Mouse (Mus musculus) neural tube, embryonic 11.5 days (tissue): ENCODE data around the gene Myo19. TPM values are rescaled to one million over a fixed set of nuclear protein-coding genes. Genes with fewer than 3 reads are reported as not detected.

Source experiments
- ATAC-seq: fragments of 200-750 bp; cut with Nextera tagmentation; 2 replicates; pipeline ENCODE4 v1.8.0; 2017; ENCODE audit warnings: moderate number of reproducible peaks, mild to moderate bottlenecking, moderate TSS enrichment, moderate library complexity; ENCODE audit not compliant: insufficient read depth, low FRiP score, low TSS enrichment
- DNase-seq: peaks from one replicate; pipeline ENCODE4 v3.0.0-alpha.2; 2015; ENCODE audit warnings: low spot score
- H3K27ac ChIP-seq: fragments of 300-500 bp; sonication (generic); 2 replicates; pipeline ENCODE4 v1.5.1; 2014; ENCODE audit warnings: low read depth, mild to moderate bottlenecking, low read length
- H3K27me3 ChIP-seq: fragments of 300-500 bp; sonication (generic); 2 replicates; pipeline ENCODE4 v1.6.1; 2014; ENCODE audit warnings: mild to moderate bottlenecking, low read length, mixed read lengths; ENCODE audit not compliant: control insufficient read depth, insufficient read depth
- H3K36me3 ChIP-seq: fragments of 300-500 bp; sonication (generic); 2 replicates; pipeline ENCODE4 v1.6.1; 2014; ENCODE audit warnings: mild to moderate bottlenecking, low read length, moderate library complexity, mixed read lengths; ENCODE audit not compliant: control insufficient read depth, insufficient read depth
- H3K4me1 ChIP-seq: fragments of 300-500 bp; sonication (generic); 2 replicates; pipeline ENCODE4 v1.6.1; 2014; ENCODE audit warnings: low read length, mixed read lengths; ENCODE audit not compliant: control insufficient read depth, insufficient read depth
- H3K4me2 ChIP-seq: fragments of 300-500 bp; sonication (generic); 2 replicates; pipeline ENCODE4 v1.6.1; 2014; ENCODE audit warnings: low read depth, mild to moderate bottlenecking, moderate library complexity
- H3K4me3 ChIP-seq: fragments of 300-500 bp; sonication (generic); 2 replicates; pipeline ENCODE4 v1.5.1; 2014; ENCODE audit warnings: low read depth, low read length
- H3K9ac ChIP-seq: fragments of 300-500 bp; sonication (generic); 2 replicates; pipeline ENCODE4 v1.6.1; 2014; ENCODE audit warnings: mild to moderate bottlenecking, low read length
- H3K9me3 ChIP-seq: fragments of 300-500 bp; sonication (generic); 2 replicates; pipeline ENCODE4 v1.6.1; 2016; ENCODE audit warnings: low read length; ENCODE audit not compliant: control insufficient read depth
- WGBS: fragments of 180-500 bp; shearing (Covaris S2); extraction: QIAGEN DNeasy Blood & Tissue Kit; methylation state at CpG from one replicate; pipeline ENCODE4 v1.1.7; 2014; 5-methylcytosine and 5-hydroxymethylcytosine counted together
- microRNA-seq: library from miRNA; unstranded; fragments of <30 nt; microRNA quantifications from one replicate; pipeline ENCODE4, GENCODE M21; 2016
- polyA plus RNA-seq: library from polyadenylated mRNA; unstranded; fragments of >200 nt; fragmentation: Nextera tagmentation; extraction: Ambion mirVana; gene quantifications from 2 replicates; pipeline ENCODE4 v1.2.1, GENCODE M21; 2014

Gene Myo19
- polyA plus RNA-seq, 1 experiment from 2014 or later: 9.2 TPM

- no peak overlapping the region for H3K27ac ChIP-seq
- H3K9ac ChIP-seq: no peak overlapping the region
- peaks cover 26% of the 10 kb centered on the region for H3K27me3 ChIP-seq
- peaks cover 7% of the 10 kb centered on the region; the same call in 1 of the 2 replicates for H3K4me1 ChIP-seq
- WGBS: 3% methylated on average over 9 of the region's 9 CpGs
- no peak overlapping the region for H3K4me2 ChIP-seq
- H3K36me3 ChIP-seq: no peaks in the 10 kb centered on the region
- DNase-seq (no peak), ATAC-seq (no peak)
- no peaks in the 10 kb centered on the region for H3K9me3 ChIP-seq
- H3K4me3 ChIP-seq: no peak overlapping the region
Observed at GRCm38 (mm10) chr11:84959701-84960181, 79.8 kb downstream of the Myo19 start.

GRCm38 (mm10) chr11:84960291-84960690 is 80.3 kb downstream of the Myo19 start:
- DNase-seq: no peak
- H3K27ac ChIP-seq: no peak overlapping the region
- H3K4me3 ChIP-seq: no peak overlapping the region
- H3K9me3 ChIP-seq: no peaks in the 10 kb centered on the region
- peaks cover 7% of the 10 kb centered on the region; the same call in 1 of the 2 replicates for H3K4me1 ChIP-seq
- H3K27me3 ChIP-seq: peaks cover 26% of the 10 kb centered on the region
- no peak overlapping the region for H3K4me2 ChIP-seq
- ATAC-seq: no peak
- no peak overlapping the region for H3K9ac ChIP-seq
- no peaks in the 10 kb centered on the region for H3K36me3 ChIP-seq
- 40% methylated on average over 3 of the region's 3 CpGs for WGBS

GRCm38 (mm10) chr11:84960780-84961179 is 80.8 kb downstream of the Myo19 start:
- Histone ChIP-seq H3K9ac (no peak overlapping the region), H3K4me2 (no peak overlapping the region), H3K36me3 (no peaks in the 10 kb centered on the region), H3K4me1 (peaks cover 7% of the 10 kb centered on the region; the same call in 1 of the 2 replicates), H3K27ac (no peak overlapping the region), H3K27me3 (peaks cover 26% of the 10 kb centered on the region), H3K9me3 (no peaks in the 10 kb centered on the region), H3K4me3 (no peak overlapping the region)
- no peak for ATAC-seq
- WGBS: 79% methylated on average over 6 of the region's 6 CpGs
- DNase-seq: no peak

Small RNAs within 50 kb of the gene (microRNA-seq; reads per million reads assigned to microRNA genes)
- gene Gm23564: not detected

Other genes starting within 250 kb of the Myo19 start
- 11.0 and 14.0 TPM in 2 replicates for gene Mrm1, start 60.6 kb upstream of the Myo19 start, polyA plus RNA-seq
- 11.6 and 13.8 TPM in 2 replicates for gene Dhrs11, start 51.2 kb upstream of the Myo19 start, polyA plus RNA-seq
- gene Ggnbp2, start 9.3 kb upstream of the Myo19 start, polyA plus RNA-seq: 71.1 and 73.7 TPM in 2 replicates
- gene Pigw, start 137 bp downstream of the Myo19 start, polyA plus RNA-seq: 3.6 and 3.8 TPM in 2 replicates
- gene Znhit3, start 36.2 kb downstream of the Myo19 start, polyA plus RNA-seq: 70.1 and 71.3 TPM in 2 replicates
- gene Car4, start 77.6 kb downstream of the Myo19 start, polyA plus RNA-seq: 2.0 and 2.9 TPM in 2 replicates